Mouse (Mus musculus): ENCODE measurements around the gene Gm6525.

Gm6525 gene

GRCm38 (mm10) chr3:84211340-84211875 lies 37.5 kb downstream of the Gm6525 start:
- no peak for DNase-seq (ENCODE audit: low spot score)

- DNase-seq (ENCODE audit: low spot score), result no peak
These were observed 40.6 kb downstream of the Gm6525 start for GRCm38 (mm10) chr3:84214501-84214900.

GRCm38 (mm10) chr3:84215253-84215652 lies 41.3 kb downstream of the Gm6525 start:
- DNase-seq (ENCODE audit: low spot score), result no peak

GRCm38 (mm10) chr3:84215743-84216360 lies 41.9 kb downstream of the Gm6525 start:
- no peak for DNase-seq (ENCODE audit: low spot score)

GRCm38 (mm10) chr3:84217118-84217960 lies 43.4 kb downstream of the Gm6525 start:
- DNase-seq (ENCODE audit: low spot score), result no peak

- no peak for DNase-seq (ENCODE audit: low spot score)
These were observed 44.1 kb downstream of the Gm6525 start for GRCm38 (mm10) chr3:84217961-84218351.

GRCm38 (mm10) chr3:84218498-84218897 lies 44.6 kb downstream of the Gm6525 start:
- no peak for DNase-seq (ENCODE audit: low spot score)

- peak; percentile 37 for DNase-seq (ENCODE audit: low spot score)
These were observed 45.3 kb downstream of the Gm6525 start for GRCm38 (mm10) chr3:84219166-84219710.

- DNase-seq (ENCODE audit: low spot score), result peak; percentile 77
These were observed 45.9 kb downstream of the Gm6525 start for GRCm38 (mm10) chr3:84219720-84220273.

GRCm38 (mm10) chr3:84220326-84220725 lies 46.4 kb downstream of the Gm6525 start:
- DNase-seq (ENCODE audit: low spot score), result no peak

GRCm38 (mm10) chr3:84220748-84221147 lies 46.8 kb downstream of the Gm6525 start:
- peak; percentile 85 for DNase-seq (ENCODE audit: low spot score)

Data from embryo, embryonic 10.5 days (tissue).